Mouse (Mus musculus) ES-E14 (cell line): ENCODE measurements at regions not wholly inside any gene's neighbourhood (a gene's known extent, or its start where the extent isn't known, plus 50 kb on each side); places are given as distances from the start of the nearest gene placed in this dataset.

Experiments used
- CHD2 ChIP-seq: IDR thresholded peaks from 2 replicates; pipeline ENCODE4 v1.6.1; 2014; ENCODE audit warnings: mild to moderate bottlenecking, low read depth, low read length, inconsistent platforms
- HCFC1 ChIP-seq: IDR thresholded peaks from 2 replicates; pipeline ENCODE4 v1.6.1; 2012; ENCODE audit warnings: low read length, inconsistent platforms, borderline replicate concordance; ENCODE audit not compliant: insufficient read depth
- MAFK ChIP-seq: IDR thresholded peaks from 2 replicates; pipeline ENCODE4 v1.6.1; 2014; ENCODE audit warnings: mild to moderate bottlenecking, low read depth, low read length, inconsistent platforms; ENCODE audit not compliant: insufficient read depth
- ZC3H11A ChIP-seq: IDR thresholded peaks from 2 replicates; pipeline ENCODE4 v1.6.1; 2012; ENCODE audit warnings: low read depth, mild to moderate bottlenecking, inconsistent platforms, low read length, borderline replicate concordance
- ZNF384 ChIP-seq: IDR thresholded peaks from 2 replicates; pipeline ENCODE4 v1.6.1; 2012; ENCODE audit warnings: low read depth, low read length, inconsistent platforms

DNA sequence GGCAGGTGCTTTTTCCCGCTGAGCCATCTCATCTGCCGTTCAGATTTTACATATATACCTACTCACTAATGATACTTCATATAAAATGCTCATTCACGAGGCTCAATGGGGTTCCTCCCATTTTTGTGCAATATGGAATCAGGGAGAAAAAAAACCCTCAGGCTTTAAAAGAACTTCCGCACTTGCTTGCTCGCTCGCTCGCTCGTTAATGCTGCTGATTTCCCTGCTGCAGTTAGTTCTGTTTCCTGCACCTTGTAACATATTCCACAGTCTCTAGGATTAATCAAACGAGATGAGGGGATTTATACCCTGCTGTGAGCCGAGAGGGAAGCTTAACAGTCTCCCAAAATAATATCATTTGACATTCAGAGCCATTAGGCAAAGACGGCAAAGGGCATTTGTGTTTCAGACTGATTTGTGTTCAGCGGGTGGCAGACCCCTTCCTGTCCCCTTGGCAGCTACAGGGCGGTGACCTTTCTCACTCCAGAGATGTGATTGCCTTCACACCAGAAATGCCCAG lies 326.4 kb downstream of the Pdcd6ip start:
- TF ChIP-seq ZC3H11A = no peak
- no peak for TF ChIP-seq HCFC1
- no peak for TF ChIP-seq ZNF384
- no peak for TF ChIP-seq CHD2
- TF ChIP-seq MAFK = no peak
